Mouse (Mus musculus) bone marrow macrophage, adult 2 months (primary cell): ENCODE results near the gene Klhl35.

ENCODE experiments used
- CTCF ChIP-seq: IDR thresholded peaks from 2 replicates; pipeline ENCODE4 v1.5.1; 2012; ENCODE audit warnings: low read depth, mild to moderate bottlenecking, low read length, moderate library complexity
- POLR2A ChIP-seq: IDR thresholded peaks from 2 replicates; pipeline ENCODE4 v1.6.1; 2012; ENCODE audit warnings: mild to moderate bottlenecking, low read depth, low read length, borderline replicate concordance

DNA sequence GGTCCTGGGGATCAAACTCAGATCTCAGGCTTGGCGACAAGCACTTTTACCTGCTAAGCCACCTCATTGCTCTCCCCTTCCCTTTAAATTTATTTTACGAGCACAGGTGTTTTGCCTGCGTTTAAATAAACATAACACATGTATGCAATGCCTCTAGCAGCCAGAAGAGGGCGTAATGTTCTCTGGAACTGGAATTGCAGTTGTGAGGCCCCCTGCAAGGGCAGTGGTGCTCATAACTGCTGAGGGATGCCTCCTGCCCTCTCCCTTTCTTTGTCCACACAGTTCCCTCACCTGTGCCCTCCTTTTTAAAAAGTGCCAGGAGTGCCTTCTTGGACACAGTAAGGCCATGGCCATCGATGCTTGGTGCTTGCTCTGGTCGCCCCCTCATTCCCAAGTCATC is 21.8 kb upstream of the Klhl35 start:
- peak; percentile 94 for TF ChIP-seq CTCF
- TF ChIP-seq POLR2A: no peak
